Mouse (Mus musculus): ENCODE data around the gene Sp110. TPM values are rescaled to one million over a fixed set of nuclear protein-coding genes. Genes with fewer than 3 reads are reported as not detected.
"Not testable (repeated sequence)": the region's sequence is repeated elsewhere in the genome, so short reads cannot be mapped to it uniquely, and the experiment has no call there.

The Sp110 gene
- 241 TPM in 1 of 2 replicates, not detected in the other for polyA plus RNA-seq (2012; ENCODE audit: insufficient read depth, insufficient read length, low replicate concordance, missing spikeins)

GRCm38 (mm10) chr1:85598271-85599012 is at the start of gene Sp110:
Gene Sp110, minus strand, starts transcription at chr1:85598817.
- not testable (repeated sequence) for H3K4me3 ChIP-seq (ENCODE audit: insufficient read depth, low read depth, low read length); H3K27ac ChIP-seq (ENCODE audit: insufficient read depth, low read depth, low read length); H3K4me1 ChIP-seq (ENCODE audit: control insufficient read depth, insufficient read depth, low read length)
- 70% methylated on average over 17 of the region's 17 CpGs for WGBS

- WGBS: 83% methylated on average over 4 of the region's 4 CpGs
- not testable (repeated sequence) for H3K4me3 ChIP-seq (ENCODE audit: insufficient read depth, low read depth, low read length); H3K27ac ChIP-seq (ENCODE audit: insufficient read depth, low read depth, low read length); H3K4me1 ChIP-seq (ENCODE audit: control insufficient read depth, insufficient read depth, low read length)
These were observed 39.5 kb upstream of the Sp110 start for GRCm38 (mm10) chr1:85638144-85638543.

DNA sequence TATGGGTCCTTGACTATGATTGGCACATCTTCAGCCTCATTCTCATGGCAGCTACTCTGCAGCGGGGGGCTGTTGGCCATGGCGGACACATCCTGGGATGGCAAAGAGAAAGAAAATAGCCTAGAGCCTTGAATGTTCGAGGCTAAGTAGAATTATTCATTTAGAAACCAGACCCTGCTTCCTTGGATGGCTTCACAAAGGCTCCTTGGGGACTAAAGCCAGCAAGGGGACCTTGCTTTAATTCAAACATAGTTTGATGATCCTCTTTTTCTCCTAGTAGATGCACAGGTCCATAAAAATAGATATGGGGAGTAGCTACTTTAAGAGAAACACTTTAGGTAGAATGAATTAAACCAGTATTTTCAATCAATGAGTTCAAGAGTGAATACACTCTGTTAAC is 38.3 kb upstream of the Sp110 start:
- H3K4me1 ChIP-seq (ENCODE audit: control insufficient read depth, insufficient read depth, low read length); H3K27ac ChIP-seq (ENCODE audit: insufficient read depth, low read depth, low read length); H3K4me3 ChIP-seq (ENCODE audit: insufficient read depth, low read depth, low read length): not testable (repeated sequence)
- WGBS: 54% methylated on average over 3 of the region's 3 CpGs

GRCm38 (mm10) chr1:85618689-85619088 is 20.1 kb upstream of the Sp110 start:
- H3K4me3 ChIP-seq (ENCODE audit: insufficient read depth, low read depth, low read length); H3K27ac ChIP-seq (ENCODE audit: insufficient read depth, low read depth, low read length); H3K4me1 ChIP-seq (ENCODE audit: control insufficient read depth, insufficient read depth, low read length): not testable (repeated sequence)
- WGBS: 32% methylated on average over 1 of the region's 1 CpGs

DNA sequence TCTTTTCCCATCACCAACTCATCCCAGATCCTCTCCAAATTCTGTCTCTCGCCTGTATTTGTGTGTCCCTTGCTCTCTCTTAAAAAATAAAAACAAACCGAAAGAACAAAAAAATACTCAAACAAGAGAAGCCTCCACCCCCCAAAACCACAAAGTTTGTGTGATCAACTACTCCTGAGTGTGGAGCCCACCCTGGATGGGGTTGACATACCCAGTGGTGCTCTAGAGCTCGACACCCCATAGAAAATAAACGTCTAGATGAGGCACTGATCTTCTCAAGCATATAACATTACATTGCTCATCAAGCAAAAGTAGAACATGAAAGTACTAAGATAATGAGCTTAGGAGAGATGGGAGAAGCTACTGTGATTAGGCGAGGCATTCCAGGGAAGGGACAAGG is 18.5 kb upstream of the Sp110 start:
- not testable (repeated sequence) for H3K27ac ChIP-seq (ENCODE audit: insufficient read depth, low read depth, low read length); H3K4me1 ChIP-seq (ENCODE audit: control insufficient read depth, insufficient read depth, low read length); H3K4me3 ChIP-seq (ENCODE audit: insufficient read depth, low read depth, low read length)
- 61% methylated on average over 4 of the region's 5 CpGs for WGBS

DNA sequence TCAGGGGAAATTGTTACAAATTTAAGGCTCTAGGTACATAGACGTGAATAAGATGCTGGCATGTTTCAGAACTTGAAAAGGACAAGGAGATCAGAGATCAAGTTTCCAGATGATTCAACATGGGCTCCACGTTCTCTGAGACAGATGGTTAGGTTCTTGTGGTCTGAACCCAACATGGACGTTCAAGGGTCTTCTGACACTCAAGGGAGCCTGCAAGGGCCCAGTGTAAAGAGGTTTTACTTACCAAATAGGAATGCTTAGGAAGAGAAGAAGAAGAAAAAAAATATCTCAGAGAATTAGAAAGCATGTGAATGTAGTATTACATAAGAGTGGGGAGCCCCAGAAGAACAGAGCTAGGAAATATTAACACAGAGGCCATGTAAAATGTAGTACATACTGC is 17.2 kb upstream of the Sp110 start:
- not testable (repeated sequence) for H3K27ac ChIP-seq (ENCODE audit: insufficient read depth, low read depth, low read length); H3K4me1 ChIP-seq (ENCODE audit: control insufficient read depth, insufficient read depth, low read length); H3K4me3 ChIP-seq (ENCODE audit: insufficient read depth, low read depth, low read length)
- WGBS: 55% methylated on average over 3 of the region's 3 CpGs

DNA sequence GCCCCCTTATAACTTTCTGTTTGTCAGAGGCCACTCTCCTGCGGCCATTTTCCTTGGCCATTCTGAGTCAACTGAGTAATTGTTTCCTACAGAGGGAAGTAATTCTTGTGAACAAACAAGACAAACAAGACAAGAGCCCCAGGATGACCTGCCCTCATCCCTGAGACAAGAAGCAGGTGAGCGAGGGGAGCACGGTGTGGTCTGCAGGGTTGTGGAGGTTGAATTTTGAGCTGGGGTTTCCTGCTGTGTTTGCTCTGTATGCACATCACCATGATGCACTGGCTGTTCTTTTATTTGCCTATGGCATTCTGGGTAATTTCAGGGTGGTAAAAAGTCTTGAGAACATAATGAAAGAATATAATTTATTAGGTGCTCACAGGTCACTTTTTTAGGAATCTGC is 16.5 kb upstream of the Sp110 start:
- not testable (repeated sequence) for H3K27ac ChIP-seq (ENCODE audit: insufficient read depth, low read depth, low read length); H3K4me1 ChIP-seq (ENCODE audit: control insufficient read depth, insufficient read depth, low read length); H3K4me3 ChIP-seq (ENCODE audit: insufficient read depth, low read depth, low read length)
- WGBS: 94% methylated on average over 3 of the region's 3 CpGs

- H3K4me3 ChIP-seq (ENCODE audit: insufficient read depth, low read depth, low read length); H3K27ac ChIP-seq (ENCODE audit: insufficient read depth, low read depth, low read length); H3K4me1 ChIP-seq (ENCODE audit: control insufficient read depth, insufficient read depth, low read length): not testable (repeated sequence)
- no CpG with 5 or more reads among the region's 4 CpGs for WGBS
These were observed 12.0 kb upstream of the Sp110 start for GRCm38 (mm10) chr1:85610581-85610980.

GRCm38 (mm10) chr1:85608361-85608760 is 9.7 kb upstream of the Sp110 start:
- not testable (repeated sequence) for H3K27ac ChIP-seq (ENCODE audit: insufficient read depth, low read depth, low read length); H3K4me3 ChIP-seq (ENCODE audit: insufficient read depth, low read depth, low read length); H3K4me1 ChIP-seq (ENCODE audit: control insufficient read depth, insufficient read depth, low read length)
- 86% methylated on average over 4 of the region's 4 CpGs for WGBS

- not testable (repeated sequence) for H3K27ac ChIP-seq (ENCODE audit: insufficient read depth, low read depth, low read length)
These were observed 5.7 kb upstream of the Sp110 start for GRCm38 (mm10) chr1:85604341-85604740.

DNA sequence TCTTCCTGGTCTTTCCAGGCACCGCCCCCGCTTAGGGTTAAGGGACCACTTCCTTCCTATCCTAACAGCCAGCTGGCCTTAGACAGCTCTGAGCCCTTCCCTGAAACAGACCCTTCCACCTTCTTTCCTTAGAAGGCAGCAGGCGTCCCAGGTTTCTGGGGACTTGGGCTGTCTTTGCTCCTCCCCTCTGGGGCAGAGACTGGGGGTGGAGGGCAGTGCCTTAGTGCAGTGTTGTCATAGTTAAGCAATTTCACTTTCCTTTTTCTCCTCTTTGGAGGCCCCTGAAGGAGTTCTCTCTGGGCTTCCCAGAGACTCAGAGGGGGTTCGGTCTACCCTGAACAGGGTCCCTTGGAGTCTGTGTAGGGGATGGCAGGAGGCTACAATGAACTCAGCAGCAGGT is 2.2 kb upstream of the Sp110 start:
- not testable (repeated sequence) for H3K4me3 ChIP-seq (ENCODE audit: insufficient read depth, low read depth, low read length); H3K27ac ChIP-seq (ENCODE audit: insufficient read depth, low read depth, low read length); H3K4me1 ChIP-seq (ENCODE audit: control insufficient read depth, insufficient read depth, low read length)
- WGBS: 71% methylated on average over 4 of the region's 4 CpGs

More at GRCm38 (mm10) chr1:85604341-85604740, 5.7 kb upstream of the Sp110 start:
- no CpG with 5 or more reads among the region's 1 CpGs for WGBS
- not testable (repeated sequence) for H3K4me1 ChIP-seq (ENCODE audit: control insufficient read depth, insufficient read depth, low read length); H3K4me3 ChIP-seq (ENCODE audit: insufficient read depth, low read depth, low read length)

- not testable (repeated sequence) for H3K27ac ChIP-seq (ENCODE audit: insufficient read depth, low read depth, low read length); H3K4me3 ChIP-seq (ENCODE audit: insufficient read depth, low read depth, low read length); H3K4me1 ChIP-seq (ENCODE audit: control insufficient read depth, insufficient read depth, low read length)
- WGBS: 83% methylated on average over 1 of the region's 5 CpGs
These were observed 1.5 kb upstream of the Sp110 start, which contains the start of gene Sp140 for GRCm38 (mm10) chr1:85600078-85600477. Gene Sp140, plus strand, starts transcription at chr1:85600378.

- H3K4me1 ChIP-seq (ENCODE audit: control insufficient read depth, insufficient read depth, low read length); H3K4me3 ChIP-seq (ENCODE audit: insufficient read depth, low read depth, low read length); H3K27ac ChIP-seq (ENCODE audit: insufficient read depth, low read depth, low read length): not testable (repeated sequence)
- 81% methylated on average over 8 of the region's 8 CpGs for WGBS
These were observed 6.1 kb downstream of the Sp110 start for GRCm38 (mm10) chr1:85592526-85592925.

GRCm38 (mm10) chr1:85588697-85589096 is 9.9 kb downstream of the Sp110 start:
- not testable (repeated sequence) for H3K4me1 ChIP-seq (ENCODE audit: control insufficient read depth, insufficient read depth, low read length); H3K4me3 ChIP-seq (ENCODE audit: insufficient read depth, low read depth, low read length); H3K27ac ChIP-seq (ENCODE audit: insufficient read depth, low read depth, low read length)
- WGBS: 74% methylated on average over 1 of the region's 2 CpGs

DNA sequence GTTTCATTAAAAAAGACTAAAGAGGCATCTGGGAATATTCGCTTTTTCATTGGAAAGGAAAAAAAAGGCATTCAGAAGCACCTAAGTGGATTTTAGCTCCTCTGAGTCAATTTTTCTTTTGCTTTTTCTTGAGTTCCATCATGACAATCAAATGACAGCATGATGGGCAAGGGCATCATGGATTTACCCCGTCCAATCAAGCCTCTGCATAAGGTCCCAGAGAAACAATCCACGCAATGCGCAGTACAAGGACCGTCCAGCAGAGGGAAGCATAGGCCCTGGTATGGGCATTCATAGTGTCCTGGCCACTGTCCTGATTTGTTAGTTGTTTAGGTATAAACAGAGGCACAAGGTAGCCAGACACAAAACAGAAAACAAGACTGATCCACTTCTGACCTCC is 17.1 kb downstream of the Sp110 start:
- H3K4me1 ChIP-seq (ENCODE audit: control insufficient read depth, insufficient read depth, low read length); H3K4me3 ChIP-seq (ENCODE audit: insufficient read depth, low read depth, low read length); H3K27ac ChIP-seq (ENCODE audit: insufficient read depth, low read depth, low read length): not testable (repeated sequence)
- 29% methylated on average over 5 of the region's 5 CpGs for WGBS

All from olfactory bulb, adult 2 months (tissue).